Mouse (Mus musculus) neural tube, embryonic 11.5 days (tissue): ENCODE results near the gene Phf5a. TPM values are rescaled to one million over a fixed set of nuclear protein-coding genes. Genes with fewer than 3 reads are reported as not detected.
"Not testable (repeated sequence)": the region's sequence is repeated elsewhere in the genome, so short reads cannot be mapped to it uniquely, and the experiment has no call there.

Experiments used
- ATAC-seq: fragments of 200-750 bp; cut with Nextera tagmentation; 2 replicates; pipeline ENCODE4 v1.8.0; 2017; ENCODE audit warnings: moderate number of reproducible peaks, mild to moderate bottlenecking, moderate TSS enrichment, moderate library complexity; ENCODE audit not compliant: insufficient read depth, low FRiP score, low TSS enrichment
- DNase-seq: peaks from one replicate; pipeline ENCODE4 v3.0.0-alpha.2; 2015; ENCODE audit warnings: low spot score
- H3K27ac ChIP-seq: fragments of 300-500 bp; sonication (generic); 2 replicates; pipeline ENCODE4 v1.5.1; 2014; ENCODE audit warnings: low read depth, mild to moderate bottlenecking, low read length
- H3K27me3 ChIP-seq: fragments of 300-500 bp; sonication (generic); 2 replicates; pipeline ENCODE4 v1.6.1; 2014; ENCODE audit warnings: mild to moderate bottlenecking, low read length, mixed read lengths; ENCODE audit not compliant: control insufficient read depth, insufficient read depth
- H3K36me3 ChIP-seq: fragments of 300-500 bp; sonication (generic); 2 replicates; pipeline ENCODE4 v1.6.1; 2014; ENCODE audit warnings: mild to moderate bottlenecking, low read length, moderate library complexity, mixed read lengths; ENCODE audit not compliant: control insufficient read depth, insufficient read depth
- H3K4me1 ChIP-seq: fragments of 300-500 bp; sonication (generic); 2 replicates; pipeline ENCODE4 v1.6.1; 2014; ENCODE audit warnings: low read length, mixed read lengths; ENCODE audit not compliant: control insufficient read depth, insufficient read depth
- H3K4me2 ChIP-seq: fragments of 300-500 bp; sonication (generic); 2 replicates; pipeline ENCODE4 v1.6.1; 2014; ENCODE audit warnings: low read depth, mild to moderate bottlenecking, moderate library complexity
- H3K4me3 ChIP-seq: fragments of 300-500 bp; sonication (generic); 2 replicates; pipeline ENCODE4 v1.5.1; 2014; ENCODE audit warnings: low read depth, low read length
- H3K9ac ChIP-seq: fragments of 300-500 bp; sonication (generic); 2 replicates; pipeline ENCODE4 v1.6.1; 2014; ENCODE audit warnings: mild to moderate bottlenecking, low read length
- H3K9me3 ChIP-seq: fragments of 300-500 bp; sonication (generic); 2 replicates; pipeline ENCODE4 v1.6.1; 2016; ENCODE audit warnings: low read length; ENCODE audit not compliant: control insufficient read depth
- WGBS: fragments of 180-500 bp; shearing (Covaris S2); extraction: QIAGEN DNeasy Blood & Tissue Kit; methylation state at CpG from one replicate; pipeline ENCODE4 v1.1.7; 2014; 5-methylcytosine and 5-hydroxymethylcytosine counted together
- polyA plus RNA-seq: library from polyadenylated mRNA; unstranded; fragments of >200 nt; fragmentation: Nextera tagmentation; extraction: Ambion mirVana; gene quantifications from 2 replicates; pipeline ENCODE4 v1.2.1, GENCODE M21; 2014

Phf5a gene
- polyA plus RNA-seq, 1 experiment from 2014 or later = 203 TPM

- Histone ChIP-seq H3K27me3 (no peaks in the 10 kb centered on the region), H3K9ac (no peak overlapping the region), H3K4me1 (no peaks in the 10 kb centered on the region), H3K36me3 (peaks cover 43% of the 10 kb centered on the region), H3K4me2 (no peak overlapping the region), H3K9me3 (no peaks in the 10 kb centered on the region), H3K4me3 (no peak overlapping the region), H3K27ac (no peak overlapping the region)
- 75% methylated on average over 2 of the region's 2 CpGs for WGBS
- ATAC-seq (no peak), DNase-seq (no peak)
Observed at GRCm38 (mm10) chr15:81912498-81912897, 40.8 kb upstream of the Phf5a start.

DNA sequence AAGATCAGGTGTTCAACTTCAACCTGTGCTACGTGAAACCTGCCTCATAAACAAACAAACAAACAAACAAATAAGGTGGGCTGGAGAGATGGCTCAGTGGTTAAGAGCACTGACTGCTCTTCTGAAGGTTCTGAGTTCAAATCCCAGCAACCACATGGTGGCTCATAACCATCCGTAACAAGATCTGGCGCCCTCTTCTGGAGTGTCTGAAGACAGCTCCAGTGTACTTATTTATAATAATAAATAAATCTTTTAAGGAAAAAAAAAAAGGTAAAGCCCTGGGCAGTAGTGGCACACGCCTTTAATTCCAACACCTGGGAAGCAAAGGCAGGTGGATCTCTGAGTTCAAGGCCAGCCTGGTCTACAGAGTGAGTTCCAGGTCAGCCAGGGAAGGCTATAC, 37.1 kb upstream of the Phf5a start:
- not testable (repeated sequence) for H3K27ac ChIP-seq, H3K9me3 ChIP-seq, H3K4me2 ChIP-seq, DNase-seq, H3K4me1 ChIP-seq, H3K9ac ChIP-seq, H3K27me3 ChIP-seq, H3K4me3 ChIP-seq, ATAC-seq
- 91% methylated on average over 4 of the region's 4 CpGs for WGBS
- H3K36me3 ChIP-seq = peaks cover 28% of the 10 kb centered on the region

DNA sequence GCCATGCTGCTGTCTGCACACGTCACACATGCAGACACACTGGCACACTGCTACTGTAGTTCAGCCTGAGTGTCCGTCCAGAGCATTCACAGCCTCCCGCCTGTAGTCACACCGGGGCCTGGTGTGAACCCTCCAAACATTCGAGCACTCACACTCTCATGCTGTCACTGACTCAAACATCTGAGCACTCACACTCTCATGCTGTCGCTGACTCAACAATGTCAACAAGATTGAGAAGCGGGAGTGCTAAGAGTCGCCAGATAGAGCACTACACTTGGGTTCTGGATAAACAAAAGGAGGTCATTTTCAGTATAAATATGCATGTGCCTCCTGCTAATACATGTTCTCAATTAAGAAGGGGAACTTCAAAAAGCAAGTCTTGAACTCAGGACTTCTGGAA, 36.2 kb upstream of the Phf5a start:
- no peak for DNase-seq
- Histone ChIP-seq H3K4me3 (no peak overlapping the region), H3K9me3 (no peaks in the 10 kb centered on the region), H3K9ac (no peak overlapping the region), H3K27me3 (no peaks in the 10 kb centered on the region), H3K4me2 (no peak overlapping the region), H3K27ac (no peak overlapping the region), H3K4me1 (no peaks in the 10 kb centered on the region), H3K36me3 (peaks cover 29% of the 10 kb centered on the region)
- no peak for ATAC-seq
- WGBS = 94% methylated on average over 8 of the region's 8 CpGs

DNA sequence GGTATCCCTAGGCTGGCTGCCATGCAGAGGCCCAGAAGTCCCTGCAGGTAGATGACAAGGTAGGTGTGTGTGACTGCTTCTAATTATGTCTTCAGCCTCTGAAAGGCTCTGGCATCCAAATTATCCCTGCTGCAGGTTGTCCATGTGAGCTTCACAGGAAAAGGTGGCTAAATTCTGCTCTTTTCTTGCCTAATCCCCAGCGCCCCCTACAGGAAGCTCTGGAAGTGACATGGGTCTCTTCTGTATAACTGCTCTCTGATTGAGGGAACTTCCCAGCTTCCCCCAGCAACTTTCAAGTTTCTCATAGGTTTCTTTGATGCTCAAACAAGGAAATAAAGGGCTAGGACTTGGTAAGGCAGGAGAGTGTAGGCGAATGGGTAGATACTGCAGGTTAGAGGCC, 33.2 kb upstream of the Phf5a start:
- Histone ChIP-seq H3K9ac (no peak overlapping the region), H3K27ac (no peak overlapping the region), H3K4me3 (no peak overlapping the region), H3K27me3 (no peaks in the 10 kb centered on the region), H3K36me3 (peaks cover 21% of the 10 kb centered on the region), H3K4me2 (no peak overlapping the region), H3K4me1 (no peaks in the 10 kb centered on the region), H3K9me3 (no peaks in the 10 kb centered on the region)
- DNase-seq (peak; percentile 64), ATAC-seq (no peak)
- 42% methylated on average over 2 of the region's 2 CpGs for WGBS

DNA sequence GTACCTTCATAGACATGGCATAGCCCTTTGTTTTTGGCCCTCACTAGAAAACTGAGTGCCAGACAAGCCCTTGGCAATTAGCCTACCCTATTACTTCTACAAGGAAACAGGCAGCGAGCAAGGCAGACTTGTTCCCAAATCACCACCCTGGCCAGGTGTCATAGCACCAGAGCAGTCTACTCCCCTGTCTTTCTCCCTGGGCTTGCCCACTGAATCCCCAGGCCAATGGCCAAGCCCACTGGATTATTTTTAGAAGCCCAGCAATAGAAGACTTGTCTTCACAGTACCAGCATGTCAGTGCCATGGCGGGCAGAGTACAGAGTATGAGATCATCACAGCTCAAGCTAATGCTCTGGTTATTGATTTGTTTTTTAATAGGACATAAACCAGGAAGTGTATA, 27.0 kb upstream of the Phf5a start:
- DNase-seq = no peak
- WGBS = 90% methylated on average over 2 of the region's 2 CpGs

DNA sequence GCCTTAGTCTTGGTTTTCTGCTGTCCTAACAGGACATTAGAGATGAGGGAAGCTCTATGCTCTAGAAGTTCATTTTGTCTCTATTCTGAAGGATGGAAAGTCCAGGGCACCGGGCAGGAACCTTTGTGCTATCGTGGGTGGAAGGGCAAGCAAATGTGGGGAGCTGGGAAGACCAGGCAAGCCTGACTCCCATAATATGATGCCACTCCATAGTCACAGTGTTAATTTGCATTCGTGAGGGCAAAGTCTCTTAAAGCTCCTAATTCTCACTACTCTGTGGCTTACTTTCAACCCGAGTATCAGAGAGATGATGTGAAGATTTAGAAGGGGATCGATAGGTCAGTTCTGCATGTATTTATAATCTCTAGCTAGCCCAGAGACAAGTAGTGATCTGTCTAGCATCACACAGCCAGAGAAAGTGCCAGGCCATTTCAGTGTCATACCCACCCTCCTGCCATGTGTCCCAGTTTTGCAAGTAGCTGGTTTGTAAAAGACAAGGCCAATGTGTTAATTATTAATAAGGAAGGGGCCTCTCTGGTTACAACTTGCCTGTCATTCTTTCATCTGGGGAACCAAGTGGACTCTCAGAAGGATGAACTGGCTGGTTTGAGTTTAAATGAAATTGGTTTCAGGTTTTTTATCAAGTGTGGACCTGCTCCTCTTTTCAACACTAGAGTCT, 26.0 kb upstream of the Phf5a start:
- H3K4me1 ChIP-seq = no peaks in the 10 kb centered on the region
- H3K9ac ChIP-seq = no peak overlapping the region
- H3K4me3 ChIP-seq = no peak overlapping the region
- H3K27me3 ChIP-seq = no peaks in the 10 kb centered on the region
- WGBS = 92% methylated on average over 5 of the region's 5 CpGs
- H3K4me2 ChIP-seq = no peak overlapping the region
- H3K9me3 ChIP-seq = no peaks in the 10 kb centered on the region
- no peak overlapping the region for H3K27ac ChIP-seq
- ATAC-seq (no peak), DNase-seq (no peak)
- H3K36me3 ChIP-seq = peaks cover 2% of the 10 kb centered on the region; the same call in 1 of the 2 replicates

More for the DNA sequence above, 27.0 kb upstream of the Phf5a start:
- H3K27me3 ChIP-seq = no peaks in the 10 kb centered on the region
- H3K4me3 ChIP-seq = no peak overlapping the region
- no peak overlapping the region for H3K27ac ChIP-seq
- peaks cover 5% of the 10 kb centered on the region; the same call in 1 of the 2 replicates for H3K36me3 ChIP-seq
- H3K4me2 ChIP-seq = no peak overlapping the region
- no peaks in the 10 kb centered on the region for H3K4me1 ChIP-seq
- no peak for ATAC-seq
- H3K9me3 ChIP-seq = no peaks in the 10 kb centered on the region
- H3K9ac ChIP-seq = no peak overlapping the region

DNA sequence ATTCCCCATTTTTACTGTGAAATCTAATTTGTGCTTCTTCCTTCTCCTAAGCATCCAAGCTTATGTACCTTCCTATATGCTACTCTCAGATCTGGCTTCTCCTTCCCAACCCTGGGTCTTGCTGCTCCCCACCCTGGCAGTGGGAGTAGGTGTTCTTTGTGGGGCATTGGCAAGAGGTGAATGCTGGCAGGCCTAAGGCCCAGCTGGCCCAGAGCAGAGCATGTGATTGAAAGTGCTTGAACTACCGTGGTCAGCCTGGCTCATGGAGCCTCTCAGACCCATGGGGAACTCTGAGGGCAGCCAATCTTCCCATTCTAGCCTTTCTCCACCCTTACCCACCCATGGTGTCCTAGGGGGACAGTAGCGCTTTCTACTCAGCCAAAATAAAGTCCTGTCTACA, 24.7 kb upstream of the Phf5a start:
- ATAC-seq = no peak
- WGBS = 95% methylated on average over 2 of the region's 2 CpGs
- Histone ChIP-seq H3K9ac (no peak overlapping the region), H3K27me3 (no peaks in the 10 kb centered on the region), H3K4me2 (no peak overlapping the region), H3K9me3 (no peaks in the 10 kb centered on the region), H3K36me3 (peaks cover 2% of the 10 kb centered on the region), H3K4me3 (no peak overlapping the region), H3K4me1 (no peaks in the 10 kb centered on the region), H3K27ac (no peak overlapping the region)
- DNase-seq = no peak

GRCm38 (mm10) chr15:81894002-81894401, 22.3 kb upstream of the Phf5a start:
- no peak overlapping the region for H3K4me3 ChIP-seq
- DNase-seq (no peak), ATAC-seq (no peak)
- WGBS = 90% methylated on average over 1 of the region's 1 CpGs
- peaks cover 5% of the 10 kb centered on the region for H3K36me3 ChIP-seq
- H3K27me3 ChIP-seq = no peaks in the 10 kb centered on the region
- no peak overlapping the region for H3K9ac ChIP-seq
- H3K4me2 ChIP-seq = no peak overlapping the region
- H3K4me1 ChIP-seq = no peaks in the 10 kb centered on the region
- no peak overlapping the region for H3K27ac ChIP-seq
- H3K9me3 ChIP-seq = no peaks in the 10 kb centered on the region

DNA sequence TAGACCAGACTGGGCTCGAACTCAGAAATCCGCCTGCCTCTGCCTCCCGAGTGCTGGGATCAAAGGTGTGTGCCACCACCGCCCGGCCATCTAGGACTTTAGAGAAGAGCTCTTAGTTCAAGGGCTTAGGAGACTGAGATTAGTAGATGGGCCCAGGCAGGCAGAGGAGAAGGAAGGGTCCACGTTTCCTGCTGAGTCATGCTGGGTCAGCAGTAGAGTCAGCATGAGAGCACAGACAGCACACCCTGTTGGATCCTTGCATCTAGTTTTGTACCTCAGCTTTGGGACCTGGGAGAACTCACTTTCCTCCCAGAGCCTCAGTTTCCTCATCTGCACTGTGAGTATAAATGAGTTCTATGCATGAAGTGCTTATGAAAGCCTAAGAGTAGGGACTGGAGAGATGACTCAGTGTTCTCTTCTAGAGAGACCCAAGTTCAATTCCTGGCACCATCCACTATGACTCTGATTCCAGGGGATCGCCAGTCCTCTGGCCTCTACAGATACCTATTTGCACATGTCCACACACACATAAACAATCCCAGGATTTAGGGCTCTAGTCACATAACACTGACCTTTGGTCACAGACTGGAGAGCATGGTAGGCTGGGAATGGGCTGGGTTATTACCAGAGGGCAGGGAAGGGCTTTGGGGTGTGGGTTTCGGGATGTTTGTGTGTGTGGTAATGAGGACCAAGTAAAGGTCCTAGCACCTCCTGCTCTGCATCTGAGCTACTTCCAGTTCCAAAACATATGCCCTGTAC, 20.3 kb upstream of the Phf5a start:
- Histone ChIP-seq H3K4me1 (no peaks in the 10 kb centered on the region), H3K9ac (no peak overlapping the region), H3K36me3 (peaks cover 5% of the 10 kb centered on the region), H3K4me3 (no peak overlapping the region), H3K9me3 (no peaks in the 10 kb centered on the region), H3K4me2 (no peak overlapping the region), H3K27me3 (no peaks in the 10 kb centered on the region), H3K27ac (no peak overlapping the region)
- DNase-seq = no peak
- WGBS = 92% methylated on average over 8 of the region's 8 CpGs
- no peak for ATAC-seq
